Mouse (Mus musculus): Measurements from ENCODE around the gene Cep131. TPM values are rescaled to one million over a fixed set of nuclear protein-coding genes. Genes with fewer than 3 reads are reported as not detected.

The Cep131 gene
- polyA plus RNA-seq, 1 experiment from 2014 or later: 14.5 TPM

DNA sequence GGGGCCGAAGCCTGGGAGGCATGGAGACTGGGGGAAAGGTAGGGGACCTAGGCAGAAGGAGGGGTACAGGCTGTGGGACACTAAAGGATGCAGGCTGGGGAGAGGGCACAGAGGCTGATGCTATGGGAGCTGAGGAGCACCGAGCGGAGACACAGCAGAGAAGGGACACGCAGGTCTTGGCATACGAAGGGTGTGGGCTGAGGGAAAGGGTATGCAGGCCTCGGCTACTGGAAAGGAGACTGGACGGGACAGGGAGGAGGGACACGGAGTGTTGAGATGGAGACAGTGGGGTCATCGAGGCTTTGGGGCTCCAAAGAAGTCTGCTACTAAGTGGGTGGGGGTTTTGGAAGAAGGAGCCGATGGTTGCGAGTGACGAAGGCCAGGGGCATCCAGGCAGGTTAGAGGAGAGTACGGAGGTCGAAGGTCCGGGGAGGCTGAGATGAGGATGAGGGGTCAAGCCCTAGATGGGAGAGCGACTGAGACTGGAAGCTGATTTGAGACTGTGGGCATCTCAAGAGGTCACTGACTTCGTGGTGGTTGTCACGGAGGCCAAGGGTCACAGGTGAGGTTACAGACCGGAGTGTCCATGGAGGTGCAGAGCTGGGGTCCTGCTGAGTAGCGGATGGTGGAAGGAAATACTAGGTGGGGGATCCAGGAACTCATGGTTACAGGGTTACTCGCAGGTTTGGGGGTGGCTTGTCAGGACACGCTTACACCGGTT, 38.9 kb downstream of the Cep131 start:
- H3K4me2 ChIP-seq (ENCODE audit: low read depth, low read length): peak overlapping the region; percentile 89
- H3K27ac ChIP-seq (ENCODE audit: low read length): no peak overlapping the region
- no peaks in the 10 kb centered on the region for H3K9me3 ChIP-seq (replicated peaks; ENCODE audit: control insufficient read depth, low read length)
- 17% methylated on average over 23 of the region's 23 CpGs for WGBS
- H3K4me3 ChIP-seq (ENCODE audit: low read length): peak overlapping the region; percentile 58
- no peak for ATAC-seq (replicated peaks; ENCODE audit: extremely low read depth, insufficient read depth, low FRiP score)
- H3K27me3 ChIP-seq (ENCODE audit: control insufficient read depth, insufficient read depth, low read length): peaks cover 35% of the 10 kb centered on the region
- peaks cover 15% of the 10 kb centered on the region for H3K4me1 ChIP-seq (ENCODE audit: control insufficient read depth, insufficient read depth, low read length)
- no peaks in the 10 kb centered on the region for H3K36me3 ChIP-seq (ENCODE audit: control insufficient read depth, insufficient read depth)
- peak overlapping the region; percentile 23; the same call in 1 of the 2 replicates for H3K9ac ChIP-seq (ENCODE audit: low read length)

DNA sequence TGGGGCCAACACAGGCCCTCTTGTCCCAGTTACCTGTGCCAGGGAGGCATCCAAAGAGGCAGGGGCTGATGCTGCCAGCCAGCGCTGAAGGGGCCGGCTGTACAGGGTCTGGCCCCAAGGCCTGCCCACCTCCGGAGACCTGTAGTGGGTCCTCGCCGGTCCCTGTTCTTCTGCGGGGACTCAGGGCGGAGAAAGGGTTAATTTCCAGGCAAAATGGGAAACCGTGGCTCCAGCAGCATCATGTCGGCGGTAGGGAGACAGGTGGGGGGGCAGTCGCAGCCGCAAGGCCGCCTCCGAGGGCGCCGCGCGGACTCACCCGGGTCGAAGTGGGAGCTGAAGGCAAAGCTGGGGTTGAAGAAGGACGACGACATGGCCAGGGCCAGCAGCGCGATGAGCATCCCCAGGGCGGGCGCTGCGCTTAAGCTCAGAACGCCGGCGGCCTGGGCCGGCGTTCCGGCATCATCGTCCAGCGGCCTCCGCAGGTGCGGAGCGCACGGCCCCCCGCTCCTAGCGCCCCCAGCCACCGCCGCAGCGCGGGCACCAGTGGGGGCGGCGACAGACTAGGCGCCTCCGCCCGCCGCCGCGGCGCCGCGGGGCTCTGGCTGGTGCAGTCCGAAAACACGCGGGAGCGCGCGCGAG, 40.0 kb downstream of the Cep131 start, which contains the start of gene Aatk:
Gene Aatk (minus strand): TSS at position 615 of the 639 bp plus-strand sequence.
- Histone ChIP-seq H3K4me1 (ENCODE audit: control insufficient read depth, insufficient read depth, low read length) (peaks cover 11% of the 10 kb centered on the region), H3K27ac (ENCODE audit: low read length) (no peak within 1 kb of the TSS)

DNA sequence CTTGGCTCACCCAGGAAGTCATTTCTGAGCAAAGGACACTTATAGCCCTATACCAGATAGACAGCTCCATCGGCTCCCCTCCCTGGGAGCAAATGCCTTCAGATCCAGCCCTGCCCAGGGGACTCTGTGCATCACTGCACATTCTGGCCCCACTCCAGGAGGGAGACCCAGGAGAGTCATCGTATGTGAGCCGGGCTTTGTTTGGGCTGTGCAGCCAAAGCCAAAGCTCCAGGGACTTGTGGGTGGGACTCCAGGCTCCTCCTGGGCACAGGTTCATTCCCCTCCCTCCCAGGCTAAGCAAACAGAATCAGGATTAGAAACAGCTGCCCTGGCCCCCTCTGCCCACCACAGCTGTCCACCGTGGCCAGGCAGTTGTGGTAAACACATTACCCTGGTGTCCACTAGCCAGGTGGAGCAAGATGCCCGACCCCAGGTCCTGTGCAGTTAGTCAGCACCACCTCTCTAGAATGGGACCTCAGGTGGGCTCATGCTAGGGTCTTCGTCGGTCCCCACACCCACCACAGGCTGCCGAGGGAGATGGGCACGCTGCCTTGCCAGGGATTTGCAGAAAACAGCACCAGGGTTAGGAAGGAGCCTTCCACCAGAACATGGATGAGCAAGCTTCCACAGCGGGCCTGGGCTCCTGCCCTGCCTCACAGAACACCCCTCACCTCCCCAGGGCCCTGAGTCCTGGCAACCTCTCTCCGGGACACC, 40.6 kb downstream of the Cep131 start:
- ATAC-seq (replicated peaks; ENCODE audit: extremely low read depth, insufficient read depth, low FRiP score): no peak
- 54% methylated on average over 11 of the region's 11 CpGs for WGBS
- no peaks in the 10 kb centered on the region for H3K36me3 ChIP-seq (ENCODE audit: control insufficient read depth, insufficient read depth)
- peak overlapping the region; percentile 89 for H3K4me2 ChIP-seq (ENCODE audit: low read depth, low read length)
- H3K9ac ChIP-seq (ENCODE audit: low read length): no peak overlapping the region
- H3K9me3 ChIP-seq (replicated peaks; ENCODE audit: control insufficient read depth, low read length): no peaks in the 10 kb centered on the region
- peaks cover 7% of the 10 kb centered on the region for H3K4me1 ChIP-seq (ENCODE audit: control insufficient read depth, insufficient read depth, low read length)
- peak overlapping the region; percentile 58; the same call in 1 of the 2 replicates for H3K4me3 ChIP-seq (ENCODE audit: low read length)
- H3K27me3 ChIP-seq (ENCODE audit: control insufficient read depth, insufficient read depth, low read length): peaks cover 35% of the 10 kb centered on the region
- no peak overlapping the region for H3K27ac ChIP-seq (ENCODE audit: low read length)

More for the DNA sequence above, 40.0 kb downstream of the Cep131 start, which contains the start of gene Aatk:
- Histone ChIP-seq H3K27me3 (ENCODE audit: control insufficient read depth, insufficient read depth, low read length) (peaks cover 35% of the 10 kb centered on the region), H3K4me3 (ENCODE audit: low read length) (peak within 1 kb of the TSS; percentile 58), H3K4me2 (ENCODE audit: low read depth, low read length) (peak within 1 kb of the TSS; percentile 89), H3K9ac (ENCODE audit: low read length) (peak within 1 kb of the TSS; percentile 61), H3K9me3 (replicated peaks; ENCODE audit: control insufficient read depth, low read length) (no peaks in the 10 kb centered on the region), H3K36me3 (ENCODE audit: control insufficient read depth, insufficient read depth) (no peaks in the 10 kb centered on the region)
- 2% methylated on average over 62 of the region's 63 CpGs for WGBS
- ATAC-seq (replicated peaks; ENCODE audit: extremely low read depth, insufficient read depth, low FRiP score): no peak

DNA sequence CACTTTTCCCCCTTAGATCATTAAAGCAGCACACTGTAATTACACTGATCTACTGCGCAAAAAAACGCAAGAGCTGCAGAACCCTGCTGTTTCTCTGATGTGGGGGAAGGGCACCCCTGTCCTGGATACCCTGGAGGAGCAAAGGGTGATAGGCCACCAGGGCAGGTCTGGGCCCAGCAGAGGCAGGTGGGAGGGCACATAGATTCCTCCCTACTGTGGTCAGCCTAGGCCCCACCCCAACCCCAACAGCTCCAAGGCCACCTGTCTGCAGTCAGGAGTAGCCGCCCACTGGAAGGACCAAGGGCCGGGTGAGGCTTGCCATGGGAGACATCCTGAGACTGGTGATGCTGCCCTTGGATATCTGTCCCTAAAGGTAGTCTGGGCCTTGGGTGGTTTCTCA, 41.3 kb downstream of the Cep131 start:
- ATAC-seq (replicated peaks; ENCODE audit: extremely low read depth, insufficient read depth, low FRiP score): no peak
- Histone ChIP-seq H3K36me3 (ENCODE audit: control insufficient read depth, insufficient read depth) (no peaks in the 10 kb centered on the region), H3K27ac (ENCODE audit: low read length) (no peak overlapping the region), H3K9me3 (replicated peaks; ENCODE audit: control insufficient read depth, low read length) (no peaks in the 10 kb centered on the region), H3K27me3 (ENCODE audit: control insufficient read depth, insufficient read depth, low read length) (peaks cover 35% of the 10 kb centered on the region), H3K4me1 (ENCODE audit: control insufficient read depth, insufficient read depth, low read length) (peaks cover 11% of the 10 kb centered on the region), H3K4me2 (ENCODE audit: low read depth, low read length) (no peak overlapping the region), H3K9ac (ENCODE audit: low read length) (no peak overlapping the region), H3K4me3 (ENCODE audit: low read length) (no peak overlapping the region)
- WGBS: 72% methylated on average over 4 of the region's 4 CpGs

DNA sequence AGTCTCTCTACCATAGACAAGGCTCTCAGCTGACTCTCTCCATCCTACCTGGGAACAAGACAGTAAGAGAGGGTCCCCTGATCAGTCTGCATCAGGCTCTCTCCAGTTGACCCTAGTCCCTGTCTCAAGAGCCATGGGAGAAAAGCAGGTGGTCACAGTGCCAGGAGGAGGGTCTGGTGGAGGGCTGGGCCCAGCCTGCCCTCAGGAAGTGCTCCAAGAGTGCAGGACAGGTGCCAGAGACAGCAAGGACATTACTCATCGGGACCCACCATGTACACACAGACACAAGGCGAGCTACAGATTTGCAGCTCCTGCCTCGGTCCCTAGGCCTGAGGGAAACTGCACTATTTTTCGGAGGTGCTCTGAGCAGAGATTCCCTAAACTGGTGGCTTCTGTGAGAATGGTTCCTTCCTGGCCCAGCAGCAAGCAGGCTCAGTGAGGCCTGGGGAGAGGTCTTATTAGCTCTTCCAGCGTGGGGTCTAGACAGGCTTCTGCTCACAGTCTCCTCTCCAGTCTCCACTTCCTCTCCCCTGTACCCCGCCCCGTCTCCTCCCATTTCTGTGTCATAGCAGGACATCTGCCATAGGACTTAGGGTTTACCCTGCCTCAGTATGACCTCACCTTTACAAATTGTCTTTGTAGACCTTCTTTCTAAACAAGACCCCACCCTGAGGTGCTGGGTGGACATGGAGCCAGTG, 44.3 kb downstream of the Cep131 start:
- H3K9ac ChIP-seq (ENCODE audit: low read length): no peak overlapping the region
- H3K36me3 ChIP-seq (ENCODE audit: control insufficient read depth, insufficient read depth): no peaks in the 10 kb centered on the region
- 69% methylated on average over 7 of the region's 7 CpGs for WGBS
- H3K4me1 ChIP-seq (ENCODE audit: control insufficient read depth, insufficient read depth, low read length): peaks cover 24% of the 10 kb centered on the region
- peak overlapping the region; percentile 61 for H3K27ac ChIP-seq (ENCODE audit: low read length)
- peaks cover 16% of the 10 kb centered on the region for H3K27me3 ChIP-seq (ENCODE audit: control insufficient read depth, insufficient read depth, low read length)
- H3K4me2 ChIP-seq (ENCODE audit: low read depth, low read length): no peak overlapping the region
- H3K4me3 ChIP-seq (ENCODE audit: low read length): no peak overlapping the region
- no peaks in the 10 kb centered on the region for H3K9me3 ChIP-seq (replicated peaks; ENCODE audit: control insufficient read depth, low read length)
- ATAC-seq (replicated peaks; ENCODE audit: extremely low read depth, insufficient read depth, low FRiP score): no peak

DNA sequence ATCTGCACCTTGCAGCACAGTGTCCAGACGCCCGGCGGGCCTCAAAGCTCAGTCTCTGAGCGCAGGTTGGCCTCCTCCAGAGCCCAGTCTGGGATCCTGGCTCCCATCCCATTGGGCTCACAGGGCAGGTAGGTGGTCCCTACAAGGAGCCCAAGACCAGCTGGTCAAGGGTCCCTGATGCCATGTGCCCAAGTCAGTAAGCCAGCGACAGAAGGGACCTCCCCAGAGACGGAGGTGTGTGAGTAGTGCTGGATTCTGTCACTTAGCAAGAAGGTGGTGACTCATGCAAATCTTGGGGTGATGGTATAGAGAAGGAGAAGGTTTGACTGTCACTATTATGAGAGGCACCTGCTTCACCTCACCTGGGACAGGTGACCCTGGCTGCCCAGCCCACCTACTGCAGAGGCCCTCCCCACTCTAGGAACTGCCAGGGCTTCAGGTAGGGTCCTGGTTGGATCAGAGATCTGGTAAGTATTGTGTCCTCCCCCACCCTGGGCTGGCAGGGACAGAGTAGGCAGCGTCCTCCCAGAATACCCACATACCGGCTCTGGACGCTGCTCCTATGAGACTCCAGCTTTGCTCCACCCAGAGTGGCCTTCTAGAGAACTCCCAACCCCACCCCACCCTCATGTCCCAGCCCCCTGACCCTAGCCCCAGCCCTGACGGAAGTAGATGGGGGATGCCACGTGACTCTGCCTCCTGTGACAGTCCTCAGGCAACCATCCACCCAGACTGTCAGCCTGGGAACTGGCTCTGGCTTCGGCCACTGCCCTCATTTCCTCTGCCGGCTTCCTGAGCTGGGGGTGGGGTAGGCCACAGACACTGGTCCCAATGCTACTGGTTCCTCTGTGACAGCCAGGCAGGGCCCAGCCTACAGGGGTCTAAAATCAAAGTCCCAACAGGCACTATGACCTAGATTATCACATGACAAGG, 45.2 kb downstream of the Cep131 start:
- no peaks in the 10 kb centered on the region for H3K36me3 ChIP-seq (ENCODE audit: control insufficient read depth, insufficient read depth)
- peak overlapping the region; percentile 61 for H3K27ac ChIP-seq (ENCODE audit: low read length)
- no peak overlapping the region for H3K9ac ChIP-seq (ENCODE audit: low read length)
- no peaks in the 10 kb centered on the region for H3K9me3 ChIP-seq (replicated peaks; ENCODE audit: control insufficient read depth, low read length)
- H3K4me3 ChIP-seq (ENCODE audit: low read length): no peak overlapping the region
- peaks cover 11% of the 10 kb centered on the region for H3K27me3 ChIP-seq (ENCODE audit: control insufficient read depth, insufficient read depth, low read length)
- ATAC-seq (replicated peaks; ENCODE audit: extremely low read depth, insufficient read depth, low FRiP score): peak; percentile 80
- no peak overlapping the region for H3K4me2 ChIP-seq (ENCODE audit: low read depth, low read length)
- H3K4me1 ChIP-seq (ENCODE audit: control insufficient read depth, insufficient read depth, low read length): peaks cover 23% of the 10 kb centered on the region
- WGBS: 59% methylated on average over 13 of the region's 13 CpGs

DNA sequence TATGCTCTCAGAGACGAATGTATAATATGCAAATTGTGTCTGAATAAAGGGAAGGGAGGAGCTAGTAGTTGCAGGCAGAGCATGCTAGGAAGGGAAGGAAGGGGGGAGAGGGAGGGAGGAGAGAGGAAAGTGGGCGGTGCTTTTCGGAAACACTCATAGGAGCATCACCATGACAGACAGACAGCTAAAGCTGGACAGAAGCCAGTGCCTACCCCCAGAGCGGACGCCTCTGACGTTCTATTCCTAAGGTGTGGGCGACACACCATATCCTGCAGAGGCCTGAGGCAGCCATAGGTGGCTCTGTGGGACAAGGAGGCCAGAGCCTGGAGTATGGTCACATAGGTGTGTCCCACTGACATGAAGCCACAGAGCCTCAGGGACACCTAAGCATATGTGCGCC, 46.2 kb downstream of the Cep131 start:
- H3K27me3 ChIP-seq (ENCODE audit: control insufficient read depth, insufficient read depth, low read length): peaks cover under 1% of the 10 kb centered on the region
- peaks cover 23% of the 10 kb centered on the region for H3K4me1 ChIP-seq (ENCODE audit: control insufficient read depth, insufficient read depth, low read length)
- H3K9ac ChIP-seq (ENCODE audit: low read length): no peak overlapping the region
- H3K4me2 ChIP-seq (ENCODE audit: low read depth, low read length): no peak overlapping the region
- H3K4me3 ChIP-seq (ENCODE audit: low read length): no peak overlapping the region
- ATAC-seq (replicated peaks; ENCODE audit: extremely low read depth, insufficient read depth, low FRiP score): no peak
- peak overlapping the region; percentile 34; the same call in 1 of the 2 replicates for H3K27ac ChIP-seq (ENCODE audit: low read length)
- 52% methylated on average over 8 of the region's 8 CpGs for WGBS
- no peaks in the 10 kb centered on the region for H3K9me3 ChIP-seq (replicated peaks; ENCODE audit: control insufficient read depth, low read length)
- no peaks in the 10 kb centered on the region for H3K36me3 ChIP-seq (ENCODE audit: control insufficient read depth, insufficient read depth)

DNA sequence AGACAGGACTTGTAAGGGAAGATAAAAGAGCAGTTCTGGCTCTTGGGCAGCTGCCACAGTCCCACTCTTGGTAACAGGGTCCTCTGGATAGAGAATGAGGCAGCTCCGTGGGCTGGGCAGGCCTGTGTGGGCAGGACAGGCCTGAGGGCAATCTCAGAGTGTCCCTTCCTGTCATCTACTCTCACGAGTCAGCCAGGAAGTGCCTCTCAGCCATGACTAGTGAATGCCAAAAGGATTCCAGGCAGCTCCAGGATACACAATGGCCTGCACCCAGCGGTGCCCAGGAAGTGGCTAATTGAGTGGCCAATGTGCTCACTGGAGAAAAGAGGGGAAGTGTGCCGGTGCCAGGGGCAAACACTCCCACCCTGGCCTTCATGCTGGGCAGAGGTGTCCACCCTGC, 47.0 kb downstream of the Cep131 start:
- WGBS: 27% methylated on average over 4 of the region's 4 CpGs
- no peaks in the 10 kb centered on the region; the same call in 1 of the 2 replicates for H3K27me3 ChIP-seq (ENCODE audit: control insufficient read depth, insufficient read depth, low read length)
- H3K4me3 ChIP-seq (ENCODE audit: low read length): no peak overlapping the region
- peak overlapping the region; percentile 87 for H3K27ac ChIP-seq (ENCODE audit: low read length)
- H3K4me2 ChIP-seq (ENCODE audit: low read depth, low read length): no peak overlapping the region
- H3K36me3 ChIP-seq (ENCODE audit: control insufficient read depth, insufficient read depth): no peaks in the 10 kb centered on the region
- peaks cover 23% of the 10 kb centered on the region for H3K4me1 ChIP-seq (ENCODE audit: control insufficient read depth, insufficient read depth, low read length)
- peak; percentile 34; the same call in 1 of the 2 replicates for ATAC-seq (replicated peaks; ENCODE audit: extremely low read depth, insufficient read depth, low FRiP score)
- peak overlapping the region; percentile 18; the same call in 1 of the 2 replicates for H3K9ac ChIP-seq (ENCODE audit: low read length)
- no peaks in the 10 kb centered on the region for H3K9me3 ChIP-seq (replicated peaks; ENCODE audit: control insufficient read depth, low read length)
